8 mouse cellular contexts compared by ENCODE assay signal in the genomic region with DNA sequence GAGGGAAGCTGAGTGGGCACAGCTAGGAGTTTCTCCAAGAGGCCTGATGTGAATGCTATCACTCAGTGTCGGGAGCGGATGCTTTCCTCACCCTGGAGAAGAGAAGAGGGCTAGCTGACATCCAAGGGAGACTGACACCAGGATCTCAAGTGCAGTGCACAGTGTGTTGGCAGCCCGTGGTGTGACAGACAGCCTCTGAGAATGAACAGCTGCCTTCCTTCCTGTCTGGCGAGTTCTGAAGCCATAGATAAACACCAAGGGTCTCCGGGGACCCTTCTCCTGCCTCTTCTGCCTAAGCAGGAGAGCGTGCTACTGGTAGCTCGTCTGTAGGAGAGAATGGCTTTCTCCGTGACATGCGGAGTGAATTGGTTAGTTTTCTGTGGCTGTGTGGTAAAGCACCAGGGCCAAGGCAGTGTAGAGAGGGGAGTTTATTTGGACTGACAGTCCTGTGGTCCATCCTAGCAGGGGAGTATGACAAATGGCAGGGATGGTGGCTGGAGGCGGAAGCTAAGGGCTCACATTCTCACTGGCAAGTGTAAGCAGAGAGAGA. TPM values are rescaled to one million over a fixed set of nuclear protein-coding genes. Genes with fewer than 3 reads are reported as not detected.
DNase-seq lines count a peak whose midpoint lies in the region; ATAC-seq and TF ChIP-seq lines count a peak whose summit lies in the region.
"Had no signal": no experiment of that assay in that cellular context is flagged by ENCODE, and none has a peak within 500 bp of the region (broad histone marks: within the 10 kb centered on the region; RNA-seq: fewer than 3 reads in every experiment).

No protein-coding gene starts in this region.

- no peak overlapping the region for H3K9ac ChIP-seq in lung, postnatal 0 days (replicated peaks; ENCODE audit: low read depth)
- H3K9ac ChIP-seq in heart, embryonic 11.5 days (ENCODE audit: low read depth, low read length), result no peak overlapping the region
- H3K9ac ChIP-seq in neural tube, embryonic 14.5 days (replicated peaks; ENCODE audit: low read depth, low read length), result 0 out of 2 replicates have a peak overlapping the region, but pooled peaks have one; percentile 16

- H3K4me1 ChIP-seq in lung, postnatal 0 days (ENCODE audit: insufficient read depth, low read depth, low read length), result peaks cover 14% of the 10 kb centered on the region; the same call in 1 of the 2 replicates
- peaks cover 21% of the 10 kb centered on the region for H3K4me1 ChIP-seq in heart, embryonic 11.5 days (ENCODE audit: control insufficient read depth, insufficient read depth, low read length)
- H3K4me1 ChIP-seq in limb, embryonic 10.5 days, result peaks cover 66% of the 10 kb centered on the region
- H3K4me1 ChIP-seq in neural tube, embryonic 14.5 days (ENCODE audit: control insufficient read depth, insufficient read depth, low read length), result 0 out of 2 replicates have a peak, but pooled peaks cover 13% of the 10 kb centered on the region

- H3K4me2 ChIP-seq in lung, postnatal 0 days (replicated peaks; ENCODE audit: low read depth, low read length), result no peak overlapping the region
- H3K4me2 ChIP-seq in heart, embryonic 11.5 days, result peak overlapping the region; percentile 56
- 0 out of 2 replicates have a peak overlapping the region, but pooled peaks have one; percentile 4 for H3K4me2 ChIP-seq in neural tube, embryonic 14.5 days (ENCODE audit: low read depth, low read length)

- no peak for TF ChIP-seq CTCF in lung, postnatal 0 days (IDR thresholded peaks at IDR 0.05)

- DNase-seq in lung, postnatal 0 days (ENCODE audit: low spot score), result no peak
- DNase-seq in lung, adult 18-20 months, result no peak
- DNase-seq in limb, embryonic 10.5 days (ENCODE audit: low spot score), result no peak
- no peak for DNase-seq in T-cell, adult 2 months (ENCODE audit: low spot score)
- DNase-seq: kidney, adult 8-10 months had no signal

- no peaks in the 10 kb centered on the region for H3K36me3 ChIP-seq in lung, postnatal 0 days (ENCODE audit: insufficient read depth, low read length)
- H3K36me3 ChIP-seq in heart, embryonic 11.5 days (ENCODE audit: control insufficient read depth, insufficient read depth, low read length), result no peaks in the 10 kb centered on the region
- peaks cover 3% of the 10 kb centered on the region for H3K36me3 ChIP-seq in limb, embryonic 10.5 days
- no peaks in the 10 kb centered on the region for H3K36me3 ChIP-seq in neural tube, embryonic 14.5 days (ENCODE audit: control insufficient read depth, insufficient read depth, low read length)

- H3K9me3 ChIP-seq in lung, postnatal 0 days (ENCODE audit: low read length), result no peaks in the 10 kb centered on the region
- H3K9me3 ChIP-seq in heart, embryonic 11.5 days (replicated peaks; ENCODE audit: control insufficient read depth, low read length), result no peaks in the 10 kb centered on the region
- no peaks in the 10 kb centered on the region for H3K9me3 ChIP-seq in limb, embryonic 10.5 days (replicated peaks)
- no peaks in the 10 kb centered on the region for H3K9me3 ChIP-seq in neural tube, embryonic 14.5 days (ENCODE audit: control insufficient read depth, low read length)

- H3K27me3 ChIP-seq in lung, postnatal 0 days (replicated peaks; ENCODE audit: insufficient read depth, low read length), result no peaks in the 10 kb centered on the region
- peaks cover 21% of the 10 kb centered on the region for H3K27me3 ChIP-seq in heart, embryonic 11.5 days (ENCODE audit: control insufficient read depth, insufficient read depth, low read length)
- H3K27me3 ChIP-seq in limb, embryonic 10.5 days (ENCODE audit: low read depth, poor library complexity, severe bottlenecking), result no peaks in the 10 kb centered on the region
- H3K27me3 ChIP-seq in neural tube, embryonic 14.5 days (ENCODE audit: control insufficient read depth, insufficient read depth, low read length), result no peaks in the 10 kb centered on the region

- no peak overlapping the region for H3K27ac ChIP-seq in lung, postnatal 0 days (ENCODE audit: low read length)
- peak overlapping the region; percentile 60; the same call in 1 of the 2 replicates for H3K27ac ChIP-seq in heart, embryonic 11.5 days (ENCODE audit: low read depth, low read length)
- peak overlapping the region; percentile 26; the same call in 1 of the 2 replicates for H3K27ac ChIP-seq in limb, embryonic 10.5 days
- no peak overlapping the region for H3K27ac ChIP-seq in neural tube, embryonic 14.5 days (ENCODE audit: low read depth, low read length)

- WGBS in lung, postnatal 0 days, result 38% methylated on average over 10 of the region's 10 CpGs
- WGBS in heart, embryonic 11.5 days (ENCODE audit: insufficient replicate concordance), result 9% methylated on average over 10 of the region's 10 CpGs
- WGBS in limb, embryonic 10.5 days, result 46% methylated on average over 10 of the region's 10 CpGs
- WGBS in neural tube, embryonic 14.5 days, result 44% methylated on average over 10 of the region's 10 CpGs

- no peak for TF ChIP-seq EP300 in lung, postnatal 0 days (IDR thresholded peaks at IDR 0.05)

- H3K4me3 ChIP-seq in lung, postnatal 0 days (ENCODE audit: low read depth, low read length), result no peak overlapping the region
- no peak overlapping the region for H3K4me3 ChIP-seq in heart, embryonic 11.5 days (ENCODE audit: low read depth, low read length)
- H3K4me3 ChIP-seq in limb, embryonic 10.5 days, result no peak overlapping the region
- H3K4me3 ChIP-seq in neural tube, embryonic 14.5 days (ENCODE audit: low read depth, low read length), result no peak overlapping the region

- peak; percentile 47 for ATAC-seq in lung, postnatal 0 days
- ATAC-seq in heart, embryonic 11.5 days (replicated peaks; ENCODE audit: insufficient number of reproducible peaks, low FRiP score, low TSS enrichment), result peak; percentile 78
- ATAC-seq in neural tube, embryonic 14.5 days (ENCODE audit: low read depth), result peak; percentile 31; the same call in 1 of the 2 replicates
- no peak for ATAC-seq in CD4-positive, CD25-positive, alpha-beta regulatory T cell, adult 4 months

RNA-seq across cellular contexts. Expression of gene Myo10, which starts 58.0 kb away (rescaled TPM):
- 17.3 and 20.2 TPM in 2 replicates for polyA plus RNA-seq in lung, postnatal 0 days (2015; fragmentation: Nextera tagmentation; extraction: Ambion mirVana)
- polyA plus RNA-seq in heart, embryonic 11.5 days (2014; fragmentation: Nextera tagmentation; extraction: Ambion mirVana), result 11.5 and 15.4 TPM in 2 replicates
- polyA plus RNA-seq in limb, embryonic 10.5 days (2016; fragmentation: Nextera tagmentation; extraction: Ambion mirVana), result 38.5 and 47.2 TPM in 2 replicates
- 20.0 and 21.3 TPM in 2 replicates for polyA plus RNA-seq in neural tube, embryonic 14.5 days (2014; fragmentation: Nextera tagmentation; extraction: Ambion mirVana)
- under 1 TPM; 0.30 to 0.75 TPM for polyA plus RNA-seq in CD4-positive, CD25-positive, alpha-beta regulatory T cell, adult 4 months (2017; shearing (Covaris generic))

Comparison
In these comparisons a context has a peak if more than half of its experiments do, and no peak if none do; other contexts are left out.
1. H3K27ac ChIP-seq: peak in heart, embryonic 11.5 days (single experiment) and limb, embryonic 10.5 days (single experiment); none in lung, postnatal 0 days (single experiment) and neural tube, embryonic 14.5 days (single experiment).